Mouse (Mus musculus) erythroblast, adult 5-6 weeks (primary cell): Measurements from ENCODE around the gene Srp54a. TPM values are rescaled to one million over a fixed set of nuclear protein-coding genes. Genes with fewer than 3 reads are reported as not detected.
A peak's percentile ranks its signal among the peaks of the same experiment; 100 is the strongest.
"Not testable (repeated sequence)": the region's sequence is repeated elsewhere in the genome, so short reads cannot be mapped to it uniquely, and the experiment has no call there.

Source experiments
- ATAC-seq: replicated peaks from 2 replicates; pipeline ENCODE4 v1.8.0; 2016; ENCODE audit warnings: moderate number of reproducible peaks, mild to moderate bottlenecking, moderate TSS enrichment, inconsistent platforms; ENCODE audit not compliant: poor library complexity, low FRiP score, severe bottlenecking
- total RNA-seq, 2 experiments: library from RNA; stranded (forward) in 1 of 2; stranded (reverse) in 1 of 2; fragments of 150-400 nt in 1 of 2; fragments of 200-764, 138-1000 nt in 1 of 2; gene quantifications; 2 replicates each; pipeline versions ENCODE4 v1.2.3 to v1.2.4; 2015 to 2017; ENCODE audit warnings: low replicate concordance in 2 of 2

Gene Srp54a
- total RNA-seq, 2 experiments from 2014 or later = 31.1 to 74.0 TPM

DNA sequence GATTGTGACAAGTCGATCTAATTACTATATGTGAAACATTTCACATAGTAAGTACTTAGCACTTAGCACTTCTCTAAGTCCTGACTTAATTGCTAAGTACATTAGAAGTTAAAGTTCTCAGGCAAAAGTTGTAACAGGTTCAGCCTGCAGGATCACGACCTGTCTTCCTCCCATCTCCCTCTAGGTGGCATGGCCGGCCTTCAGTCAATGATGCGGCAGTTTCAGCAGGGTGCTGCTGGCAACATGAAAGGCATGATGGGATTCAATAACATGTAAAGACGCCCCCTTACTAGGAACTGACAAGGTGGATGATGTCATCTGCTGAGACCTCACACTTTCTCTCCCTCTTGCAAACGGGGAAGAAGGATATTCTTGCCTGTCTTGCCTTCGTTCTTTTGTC lies 32.6 kb downstream of the Srp54a start:
- ATAC-seq = peak; percentile 74; the same call in 1 of the 2 replicates

DNA sequence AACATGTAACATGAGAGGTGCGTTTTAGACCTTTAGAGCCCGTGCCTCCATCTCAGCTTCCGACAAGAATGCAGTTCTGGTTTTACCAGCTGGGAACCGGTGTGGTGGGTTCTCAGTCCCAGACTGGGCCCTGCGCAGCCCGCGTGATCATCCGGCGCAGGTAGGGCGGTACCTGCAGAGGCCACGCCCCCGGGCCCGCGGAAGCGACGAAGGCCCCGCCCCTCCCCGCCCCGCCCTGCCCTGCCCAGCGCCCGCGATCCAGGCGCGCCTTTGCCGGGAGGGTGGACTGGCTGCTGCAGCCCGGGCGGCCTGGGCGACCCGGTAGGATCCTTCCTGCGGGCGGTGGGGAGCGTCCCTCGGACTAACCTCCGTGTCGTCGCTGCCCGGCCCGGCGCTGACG lies 44.2 kb downstream of the Srp54a start, which contains the start of gene Fam177a:
Gene Fam177a, plus strand, starts transcription at position 228 of the 400 bp plus-strand sequence.
- peak; percentile 86 for ATAC-seq

DNA sequence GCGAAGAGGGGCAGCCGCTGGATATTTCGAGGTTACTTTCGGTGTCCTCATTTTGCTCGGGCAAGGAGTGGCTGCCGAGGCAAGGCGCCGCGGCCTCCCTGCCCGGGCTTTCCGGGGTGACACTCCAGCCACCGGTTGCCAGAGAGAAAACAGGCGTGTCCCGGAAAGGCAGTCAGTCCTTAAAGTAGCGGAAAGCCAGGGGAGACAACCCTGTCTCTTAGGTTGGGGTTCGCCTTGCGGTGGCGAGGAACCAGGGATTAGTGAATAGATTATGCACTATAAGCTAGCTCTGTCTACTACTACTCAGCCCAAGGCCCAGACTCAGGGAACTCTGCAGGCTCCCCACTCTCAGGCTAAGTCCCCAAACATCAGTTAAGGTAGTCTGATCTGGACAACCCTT lies 44.7 kb downstream of the Srp54a start:
- ATAC-seq = peak; percentile 79

DNA sequence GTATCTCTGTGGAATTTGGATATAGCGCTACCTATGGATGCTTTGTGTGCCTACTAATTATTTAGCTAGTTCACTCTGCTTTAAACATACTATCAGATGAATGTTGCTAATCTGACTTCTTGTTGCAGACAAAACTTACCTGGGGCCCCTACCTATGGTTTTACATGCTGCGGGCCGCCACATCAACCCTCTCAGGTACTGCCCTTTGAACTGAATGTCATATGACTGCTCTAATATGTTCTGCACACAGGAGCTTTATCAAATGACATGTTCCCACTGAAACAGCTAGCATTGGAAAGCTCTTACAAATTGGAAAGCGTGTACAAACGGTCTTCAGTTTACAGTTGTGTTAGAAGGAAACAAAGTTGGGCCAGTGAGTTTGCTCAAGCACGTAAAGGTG lies 55.5 kb downstream of the Srp54a start:
- ATAC-seq = not testable (repeated sequence)

DNA sequence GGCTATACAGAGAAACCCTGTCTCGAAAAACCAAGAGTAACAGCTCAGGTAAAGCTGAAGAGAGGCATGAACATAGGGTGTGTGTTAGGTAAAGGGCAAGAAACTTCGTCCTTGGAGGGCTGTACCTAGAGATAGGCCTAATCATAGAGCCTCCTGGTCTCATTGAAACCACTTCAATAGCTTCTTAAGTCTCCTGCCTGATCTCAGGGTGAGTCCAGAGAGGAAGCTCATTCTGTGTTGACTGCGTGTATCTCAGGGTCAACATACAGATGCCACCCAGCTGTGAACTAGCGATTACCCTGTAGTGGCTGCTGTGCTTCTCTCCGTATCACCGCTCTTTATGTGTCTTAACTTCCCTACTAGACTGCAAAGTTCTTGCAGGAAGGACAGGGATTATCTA lies 57.8 kb downstream of the Srp54a start:
- not testable (repeated sequence) for ATAC-seq

DNA sequence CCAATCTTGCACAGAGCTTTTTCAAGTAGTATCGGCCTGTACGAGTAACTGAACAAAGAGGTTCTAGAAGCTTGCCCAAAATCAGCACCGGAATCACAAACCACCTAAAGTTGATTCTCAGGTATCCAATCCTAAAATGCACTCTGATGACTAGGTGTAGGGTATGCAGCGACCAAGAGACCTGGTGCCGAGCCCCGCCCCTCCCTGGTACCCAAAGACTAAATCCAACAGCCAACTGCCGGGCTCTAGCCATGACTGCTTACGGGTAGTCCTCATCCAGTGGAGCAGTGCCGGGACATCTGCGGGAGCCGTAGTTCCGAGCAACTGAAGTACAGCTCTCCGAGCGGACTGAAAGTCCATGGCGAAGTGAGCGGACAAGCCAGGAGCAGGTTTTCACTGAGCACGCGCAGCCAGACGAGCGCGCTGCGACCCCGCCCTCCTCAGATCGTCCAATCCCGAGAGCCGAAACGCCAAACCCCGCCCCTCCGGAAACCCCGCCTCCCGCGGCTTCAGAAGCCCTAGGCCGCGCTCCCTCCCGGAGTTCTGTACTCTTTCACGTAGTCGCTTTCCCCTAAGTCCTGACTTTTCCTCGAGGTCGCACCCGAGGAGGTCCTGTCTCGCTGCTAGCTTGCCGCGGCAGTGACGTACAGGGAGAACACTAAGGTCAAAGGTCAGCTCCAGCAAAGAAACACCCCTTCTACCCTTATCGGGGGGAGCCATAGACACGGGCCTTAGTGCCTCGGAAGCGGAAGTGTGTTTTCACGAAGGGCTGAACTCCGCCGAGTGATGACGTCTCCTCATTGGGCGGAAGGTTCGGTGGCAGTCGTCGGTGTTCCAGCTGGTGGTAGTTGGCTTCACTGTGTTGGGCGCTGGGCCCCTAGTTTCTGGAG lies 74.7 kb downstream of the Srp54a start, which contains the start of gene Srp54b:
Gene Srp54b, plus strand, starts transcription at position 546 of the 890 bp plus-strand sequence.
- peak; percentile 94 for ATAC-seq

DNA sequence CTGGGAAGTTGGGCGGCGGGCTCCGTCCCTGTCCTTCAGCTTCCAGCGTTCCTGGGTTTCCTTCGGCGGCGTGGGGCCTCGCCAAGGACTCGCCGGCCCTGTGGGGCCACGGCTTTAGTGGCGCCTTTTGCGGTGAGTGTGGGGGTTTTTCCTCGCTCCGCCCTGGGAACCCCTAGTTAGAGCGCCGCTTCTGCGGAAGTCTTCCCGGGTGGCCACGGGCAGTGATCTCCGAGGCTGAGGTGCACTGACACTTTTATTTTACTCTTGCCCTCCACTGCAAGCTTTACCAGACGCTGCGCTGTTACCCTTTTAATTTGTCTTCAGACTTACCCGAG lies 75.4 kb downstream of the Srp54a start:
- ATAC-seq = peak; percentile 38

Other genes starting within 250 kb of the Srp54a start
- gene Cfl2, start 217.4 kb upstream of the Srp54a start, total RNA-seq (2015; ENCODE audit: low replicate concordance) = 9.2 and 12.9 TPM in 2 replicates
- gene Cfl2, start 217.4 kb upstream of the Srp54a start, total RNA-seq (2017; ENCODE audit: low replicate concordance) = 8.2 and 8.5 TPM in 2 replicates
- gene Gm20403, start 93.7 kb upstream of the Srp54a start, total RNA-seq (2015; ENCODE audit: low replicate concordance) = not detected in 2 replicates
- not detected in 2 replicates for gene Gm20403, start 93.7 kb upstream of the Srp54a start, total RNA-seq (2017; ENCODE audit: low replicate concordance)
- gene Baz1a, start 65.9 kb upstream of the Srp54a start, total RNA-seq (2015; ENCODE audit: low replicate concordance) = 80.5 and 122 TPM in 2 replicates
- 52.7 and 55.5 TPM in 2 replicates for gene Baz1a, start 65.9 kb upstream of the Srp54a start, total RNA-seq (2017; ENCODE audit: low replicate concordance)
- 30.0 and 31.1 TPM in 2 replicates for gene 2700097O09Rik, start 152 bp upstream of the Srp54a start, total RNA-seq (2015; ENCODE audit: low replicate concordance)
- gene 2700097O09Rik, start 152 bp upstream of the Srp54a start, total RNA-seq (2017; ENCODE audit: low replicate concordance) = 9.1 and 9.9 TPM in 2 replicates
- gene Fam177a, start 44.2 kb downstream of the Srp54a start, total RNA-seq (2015; ENCODE audit: low replicate concordance) = 6.9 TPM in 1 of 2 replicates, not detected in the other
- 5.6 and 7.1 TPM in 2 replicates for gene Fam177a, start 44.2 kb downstream of the Srp54a start, total RNA-seq (2017; ENCODE audit: low replicate concordance)
- gene Srp54b, start 74.8 kb downstream of the Srp54a start, total RNA-seq (2015; ENCODE audit: low replicate concordance) = 8.6 and 11.5 TPM in 2 replicates
- gene Srp54b, start 74.8 kb downstream of the Srp54a start, total RNA-seq (2017; ENCODE audit: low replicate concordance) = 50.8 and 61.3 TPM in 2 replicates
- 7.9 and 9.0 TPM in 2 replicates for gene 1700047I17Rik2, start 119.3 kb downstream of the Srp54a start, total RNA-seq (2015; ENCODE audit: low replicate concordance)
- gene 1700047I17Rik2, start 119.3 kb downstream of the Srp54a start, total RNA-seq (2017; ENCODE audit: low replicate concordance) = 1.1 and 2.0 TPM in 2 replicates
- 18.8 and 24.7 TPM in 2 replicates for gene Srp54c, start 149.9 kb downstream of the Srp54a start, total RNA-seq (2015; ENCODE audit: low replicate concordance)
- 29.8 and 35.9 TPM in 2 replicates for gene Srp54c, start 149.9 kb downstream of the Srp54a start, total RNA-seq (2017; ENCODE audit: low replicate concordance)
- 11.9 and 13.8 TPM in 2 replicates for gene 1110008L16Rik, start 219.3 kb downstream of the Srp54a start, total RNA-seq (2015; ENCODE audit: low replicate concordance)
- gene 1110008L16Rik, start 219.3 kb downstream of the Srp54a start, total RNA-seq (2017; ENCODE audit: low replicate concordance) = 4.0 and 7.2 TPM in 2 replicates
- gene Ppp2r3c, start 222.7 kb downstream of the Srp54a start, total RNA-seq (2015; ENCODE audit: low replicate concordance) = 6.7 and 13.3 TPM in 2 replicates
- 7.4 and 9.6 TPM in 2 replicates for gene Ppp2r3c, start 222.7 kb downstream of the Srp54a start, total RNA-seq (2017; ENCODE audit: low replicate concordance)